Mouse (Mus musculus) ES-E14 (cell line): Measurements from ENCODE around the gene Tgfb1.

Experiments
- CHD2 ChIP-seq: IDR thresholded peaks from 2 replicates; pipeline ENCODE4 v1.6.1; 2014; ENCODE audit warnings: mild to moderate bottlenecking, low read depth, low read length, inconsistent platforms
- HCFC1 ChIP-seq: IDR thresholded peaks from 2 replicates; pipeline ENCODE4 v1.6.1; 2012; ENCODE audit warnings: low read length, inconsistent platforms, borderline replicate concordance; ENCODE audit not compliant: insufficient read depth
- MAFK ChIP-seq: IDR thresholded peaks from 2 replicates; pipeline ENCODE4 v1.6.1; 2014; ENCODE audit warnings: mild to moderate bottlenecking, low read depth, low read length, inconsistent platforms; ENCODE audit not compliant: insufficient read depth
- ZC3H11A ChIP-seq: IDR thresholded peaks from 2 replicates; pipeline ENCODE4 v1.6.1; 2012; ENCODE audit warnings: low read depth, mild to moderate bottlenecking, inconsistent platforms, low read length, borderline replicate concordance
- ZNF384 ChIP-seq: IDR thresholded peaks from 2 replicates; pipeline ENCODE4 v1.6.1; 2012; ENCODE audit warnings: low read depth, low read length, inconsistent platforms

DNA sequence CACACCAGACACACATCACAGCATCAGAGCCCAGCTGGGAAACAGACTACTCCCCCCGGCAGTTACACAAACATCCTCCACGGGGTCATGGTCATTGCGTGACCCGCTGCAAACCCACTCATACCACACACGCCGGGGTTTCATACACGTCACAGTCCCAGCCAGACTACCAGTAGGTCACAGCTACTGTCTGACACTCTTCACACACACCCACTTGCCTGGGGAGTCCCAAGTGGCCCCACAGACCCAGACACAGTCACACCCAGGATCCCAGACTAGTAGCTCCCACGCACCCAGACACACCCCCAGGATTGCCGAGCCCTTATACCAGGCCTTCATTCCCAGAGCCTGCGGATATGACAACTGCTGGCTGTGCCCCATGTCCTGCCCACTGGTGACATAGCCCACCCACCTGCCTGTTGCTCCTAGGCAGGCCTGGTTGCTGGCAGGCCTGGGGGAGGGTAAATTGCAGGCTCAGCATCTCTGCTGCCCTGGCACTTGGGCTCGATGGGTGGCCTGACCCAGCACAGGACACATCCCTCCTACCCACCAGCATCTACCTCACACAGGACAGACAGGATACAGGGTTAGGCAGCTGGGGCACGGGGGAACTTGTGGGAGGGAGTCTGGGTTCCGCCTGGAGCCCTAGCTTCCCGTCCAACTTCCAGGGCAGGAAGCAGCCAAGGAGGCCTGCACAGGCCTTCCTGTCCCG lies 20.9 kb downstream of the Tgfb1 start:
- TF ChIP-seq ZNF384 (no peak), MAFK (peak; percentile 61; the same call in 1 of the 2 replicates), HCFC1 (no peak), CHD2 (no peak), ZC3H11A (no peak)
